Mouse (Mus musculus) spleen, postnatal 14 days (tissue): ENCODE data around the gene Ndufv3.

Source experiments
- DNase-seq, 2 experiments: peaks; one replicate each; pipeline ENCODE4 v3.0.0; 2021 to 2022; ENCODE audit warnings: low spot score in 2 of 2

The Ndufv3 gene

DNA sequence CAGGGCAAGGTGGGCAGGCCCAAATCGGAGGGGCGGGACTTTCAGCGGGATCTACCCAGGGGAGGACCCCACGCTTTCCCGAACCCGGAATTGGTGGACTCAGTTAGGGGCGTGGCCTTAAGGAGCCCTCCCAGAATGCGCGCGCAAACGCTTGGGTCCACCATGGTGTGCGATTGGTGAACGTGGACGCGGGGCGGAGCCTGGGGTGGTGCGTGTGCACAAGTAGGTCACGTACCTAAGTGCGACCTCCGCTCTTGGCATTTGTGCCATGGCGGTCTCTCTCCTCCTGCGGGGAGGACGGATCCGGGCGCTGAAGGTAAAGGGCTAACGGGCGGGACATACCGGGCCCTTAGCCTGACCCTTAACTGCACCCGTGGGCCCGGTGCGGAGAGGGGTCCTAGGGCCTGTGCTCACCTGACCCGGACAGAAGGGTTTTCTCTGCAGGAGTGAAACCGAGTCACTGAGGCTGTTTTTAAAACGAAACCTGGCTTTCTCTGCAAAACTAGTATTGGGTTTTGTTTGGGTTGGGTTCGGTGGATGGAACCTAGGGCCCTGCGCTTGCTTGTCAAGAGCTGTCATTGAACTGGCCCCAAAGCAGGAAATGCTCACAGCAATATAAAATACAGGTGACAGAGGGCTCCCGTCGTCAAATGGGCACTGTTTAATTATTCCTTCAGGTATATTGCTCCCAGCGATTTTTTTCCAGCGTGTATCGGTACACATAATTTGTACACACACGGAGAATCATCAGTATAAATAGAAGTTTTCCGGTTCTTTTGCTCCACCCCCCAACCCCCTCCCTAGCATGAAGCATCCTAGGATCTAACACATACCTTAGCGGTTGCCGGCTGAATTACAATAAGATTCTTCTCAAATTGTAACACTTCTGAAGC, at the start of gene Ndufv3, which contains the start of gene Wdr4:
Ndufv3 (plus strand) TSS at position 170 of the 893 bp plus-strand sequence.
Wdr4 (minus strand) TSS at position 35 of the 893 bp plus-strand sequence.
- peak; percentile 97 to 98 for DNase-seq

DNA sequence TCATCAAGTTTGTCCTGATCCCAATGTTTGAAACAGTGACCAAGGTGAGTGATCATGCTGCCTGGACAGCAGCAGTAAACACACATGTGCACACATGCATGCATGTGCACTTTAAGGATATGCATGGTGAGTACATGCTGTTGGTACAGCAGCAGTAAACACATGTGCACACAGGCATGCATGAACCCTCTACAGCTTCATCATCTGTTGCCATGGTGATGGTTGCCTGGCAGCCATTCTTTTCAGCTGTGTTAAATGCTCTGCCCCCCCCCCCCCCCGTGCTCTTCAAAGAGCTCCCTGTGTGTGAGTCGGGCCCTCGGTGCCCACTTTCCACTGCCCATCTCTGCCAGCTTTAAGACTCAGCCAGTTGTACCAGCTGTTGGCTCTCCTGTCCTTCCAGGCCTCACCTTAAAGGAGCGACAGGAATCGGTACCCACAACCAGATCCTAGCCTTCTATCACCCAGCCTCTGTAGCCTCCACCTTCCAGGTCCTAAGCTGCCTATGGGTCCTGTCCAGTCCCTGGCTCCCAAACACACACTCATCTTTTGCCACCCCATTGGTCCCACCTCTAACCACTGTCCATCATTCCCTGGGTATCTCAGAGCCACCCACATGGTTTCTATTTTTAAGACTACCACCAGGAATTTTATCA, 49.0 kb upstream of the Ndufv3 start:
- no peak for DNase-seq

DNA sequence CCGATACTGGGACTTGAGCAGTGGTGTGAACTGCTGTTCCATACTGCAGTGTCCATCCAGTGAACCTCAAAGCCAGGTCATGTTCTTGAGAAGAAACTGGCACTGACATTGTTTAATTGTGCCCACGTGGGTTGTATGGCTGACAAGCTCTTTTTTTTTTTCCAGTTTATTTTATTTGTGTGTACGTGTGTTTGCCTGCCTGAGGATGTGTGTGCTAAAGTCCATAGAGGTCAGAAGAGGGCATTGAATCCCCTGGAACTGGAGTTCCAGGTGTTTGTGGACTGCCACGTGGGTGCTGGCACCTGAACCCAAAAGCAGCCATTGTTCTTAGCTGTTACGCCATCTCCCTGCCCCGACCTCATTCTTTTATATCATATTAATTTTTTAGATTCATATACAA, 45.5 kb upstream of the Ndufv3 start:
- no peak for DNase-seq

DNA sequence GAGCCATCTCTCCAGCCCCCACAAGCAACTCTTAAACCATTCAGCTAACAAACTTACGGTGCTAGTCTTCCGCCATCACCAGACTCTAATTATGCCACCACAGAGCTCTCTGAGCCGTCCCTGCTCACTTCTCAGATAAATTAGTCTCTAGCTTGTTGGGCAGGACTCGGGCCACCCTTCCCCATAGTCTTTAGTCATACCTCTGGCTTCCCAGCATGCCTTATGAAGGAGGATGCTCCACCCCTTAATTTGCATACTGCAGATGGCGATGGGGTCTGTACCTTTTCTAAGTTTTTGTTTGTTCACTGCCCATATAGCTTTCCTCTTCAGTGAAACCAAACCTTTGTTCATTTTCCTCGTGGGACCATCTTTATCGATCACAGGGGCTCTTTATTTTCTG, 41.3 kb upstream of the Ndufv3 start:
- no peak for DNase-seq

DNA sequence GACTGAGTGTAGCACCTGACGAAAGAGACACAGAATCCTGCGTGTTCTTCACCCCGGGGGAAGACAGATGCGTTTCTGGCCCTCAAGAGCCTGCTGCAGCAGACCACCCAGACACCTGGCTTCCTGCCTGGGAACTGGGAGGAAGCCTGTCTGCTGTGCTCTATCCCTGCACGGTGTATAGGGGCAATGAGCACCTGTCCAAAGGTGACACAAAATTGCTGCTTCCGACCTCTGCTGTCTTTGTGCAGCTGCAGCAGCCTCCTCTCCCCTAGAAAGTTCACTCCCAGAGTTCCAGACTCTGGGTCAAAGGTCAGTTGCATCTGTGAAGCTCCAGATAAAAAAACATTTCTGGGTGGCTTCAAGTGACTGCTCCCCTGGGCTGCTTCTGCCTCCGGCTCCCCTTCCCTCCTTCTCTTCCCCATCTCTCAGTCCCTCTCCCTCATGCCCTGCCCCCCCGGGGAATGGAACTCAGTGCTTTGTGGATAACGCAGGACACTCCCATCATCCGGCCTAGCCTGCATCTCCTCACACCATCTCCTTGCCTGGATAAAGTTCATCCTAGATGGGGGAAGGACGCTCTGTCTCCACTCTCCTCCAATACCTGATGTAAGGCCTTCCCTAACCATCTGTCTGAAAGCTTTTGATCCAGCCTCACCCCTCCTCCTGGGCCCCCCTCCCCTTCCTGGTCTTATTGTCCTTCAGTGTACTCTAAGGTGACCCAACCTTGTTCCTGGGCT, 40.6 kb upstream of the Ndufv3 start:
- no peak for DNase-seq

DNA sequence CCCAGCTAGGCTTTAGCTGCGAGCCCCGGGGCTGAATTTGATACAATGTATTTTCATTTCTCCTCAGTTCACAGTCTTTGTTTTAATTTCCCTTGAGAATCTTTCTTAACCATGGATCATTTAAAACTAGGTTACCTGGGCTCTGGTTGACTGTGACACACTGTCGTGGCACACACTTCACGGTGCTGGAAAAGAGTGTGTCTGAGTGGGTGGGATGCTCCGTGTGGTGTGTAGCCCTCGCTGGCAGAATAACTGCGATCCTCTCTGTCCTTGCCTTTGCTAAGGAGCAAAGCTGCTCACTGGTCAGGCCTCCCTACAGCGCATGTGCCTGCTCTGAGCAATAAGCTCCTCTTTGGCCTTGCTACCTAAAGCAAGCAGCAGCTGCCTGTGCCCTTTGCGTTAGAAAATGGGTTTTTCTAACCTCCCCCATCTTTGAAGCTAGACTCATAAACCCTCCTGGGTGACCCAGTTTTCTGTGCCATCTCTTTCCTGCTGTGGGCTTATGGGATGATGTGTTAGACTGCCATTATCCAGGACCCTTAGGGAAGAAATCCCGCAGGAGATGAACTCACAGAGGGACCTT, 33.2 kb upstream of the Ndufv3 start:
- no peak for DNase-seq

DNA sequence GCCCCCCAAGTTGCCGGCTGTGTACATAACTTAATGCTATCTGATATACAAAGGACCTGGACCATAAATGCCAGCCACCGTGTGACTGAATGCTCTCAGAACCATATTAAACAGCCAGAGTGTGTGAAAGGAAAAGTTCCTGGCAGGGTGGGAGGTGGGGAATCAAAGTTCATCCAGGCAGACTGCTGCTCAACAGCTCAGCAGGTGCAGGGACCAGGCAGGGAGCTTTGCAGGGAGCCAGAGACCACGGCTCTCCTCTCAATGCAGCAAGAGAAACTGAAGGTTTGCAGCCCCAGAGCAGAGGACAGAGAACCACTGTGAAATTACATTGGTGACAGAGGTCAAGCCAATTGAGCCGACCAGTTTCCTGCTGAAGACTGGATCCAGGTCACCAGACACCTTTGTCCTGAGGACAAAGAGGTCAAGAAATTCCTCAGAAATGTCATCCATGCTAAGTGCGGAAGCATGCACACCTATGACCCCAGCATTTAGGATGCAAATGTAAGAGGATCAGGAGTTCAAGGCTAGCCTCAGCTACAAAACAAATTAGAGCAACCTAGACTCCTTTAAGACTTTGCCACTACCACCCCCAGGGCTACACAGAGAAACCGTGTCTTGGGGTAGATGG, 32.4 kb upstream of the Ndufv3 start:
- no peak for DNase-seq

DNA sequence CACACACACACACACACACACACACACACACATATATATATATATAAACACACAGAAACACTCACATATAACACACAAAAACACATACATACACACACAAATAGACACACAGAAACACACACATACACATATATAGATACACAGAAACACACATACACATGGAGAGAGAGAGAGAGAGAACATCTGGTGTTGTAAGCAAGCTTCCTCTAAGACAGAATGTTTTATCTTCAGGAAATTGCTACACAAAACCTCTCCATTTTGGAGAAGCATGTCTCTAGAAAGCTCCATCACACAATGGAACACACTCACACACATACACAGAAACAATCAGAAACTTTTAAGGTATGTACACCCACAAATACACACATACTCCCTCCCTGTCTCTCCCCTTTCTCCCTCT, 28.6 kb upstream of the Ndufv3 start:
- DNase-seq: no peak

DNA sequence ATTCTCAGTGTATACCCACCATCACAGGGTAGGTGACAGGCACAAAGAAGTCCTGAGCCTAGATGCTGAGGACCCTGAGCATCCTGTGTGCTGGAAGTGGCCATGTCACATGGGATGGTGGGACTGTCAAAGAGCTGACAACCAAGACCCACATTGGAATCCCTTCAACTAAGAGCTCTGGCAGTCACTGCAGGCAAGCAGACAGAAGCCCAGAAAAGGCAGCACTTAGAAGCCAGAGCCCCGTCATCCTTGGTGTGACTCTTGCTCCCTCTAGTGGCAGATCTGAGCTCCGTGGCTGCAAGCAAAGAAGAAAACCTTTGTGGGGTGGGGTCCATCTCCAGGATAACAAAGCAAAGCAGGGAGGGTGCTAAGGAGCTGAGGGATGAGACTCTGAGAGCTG, 27.5 kb upstream of the Ndufv3 start:
- peak; percentile 13 to 53 for DNase-seq

DNA sequence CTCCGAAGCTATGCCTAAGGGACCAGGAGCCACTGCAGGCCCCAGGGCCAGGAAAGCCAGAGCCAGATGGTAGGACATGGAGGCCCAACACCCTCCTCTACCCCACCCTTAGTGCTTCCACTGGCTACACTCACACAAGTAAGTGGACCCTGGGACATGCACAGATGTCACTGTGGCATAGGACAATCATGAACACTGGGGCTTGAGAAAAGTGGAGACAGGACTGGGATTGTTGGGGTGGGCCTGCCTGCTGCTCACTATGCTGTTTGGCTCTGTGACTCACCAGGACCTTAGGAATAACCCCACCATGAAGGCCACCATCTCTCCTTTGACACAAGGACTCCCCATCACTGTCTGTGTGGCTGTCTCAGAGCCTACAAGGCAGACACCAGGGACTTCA, 24.9 kb upstream of the Ndufv3 start:
- no peak for DNase-seq

DNA sequence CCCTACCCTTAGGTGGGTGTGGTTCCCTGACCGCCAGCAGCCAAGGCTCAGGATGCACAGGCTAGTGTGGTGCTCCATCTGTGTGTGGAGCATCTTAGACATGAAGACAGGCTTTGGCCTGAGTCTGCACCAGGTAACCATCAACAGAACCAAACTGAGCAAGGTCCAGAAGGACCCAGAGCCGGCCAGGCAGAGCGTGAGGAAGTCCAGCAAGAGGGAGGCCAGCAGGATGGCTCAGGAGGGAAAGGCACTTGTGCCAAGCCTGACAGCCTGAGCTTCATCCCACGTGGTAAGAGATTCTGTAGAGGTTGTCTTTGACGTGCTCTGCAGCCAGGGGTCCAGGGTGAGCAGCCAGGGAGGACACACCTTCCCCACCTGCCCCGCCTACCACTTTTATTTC, 22.2 kb upstream of the Ndufv3 start:
- DNase-seq: no peak

DNA sequence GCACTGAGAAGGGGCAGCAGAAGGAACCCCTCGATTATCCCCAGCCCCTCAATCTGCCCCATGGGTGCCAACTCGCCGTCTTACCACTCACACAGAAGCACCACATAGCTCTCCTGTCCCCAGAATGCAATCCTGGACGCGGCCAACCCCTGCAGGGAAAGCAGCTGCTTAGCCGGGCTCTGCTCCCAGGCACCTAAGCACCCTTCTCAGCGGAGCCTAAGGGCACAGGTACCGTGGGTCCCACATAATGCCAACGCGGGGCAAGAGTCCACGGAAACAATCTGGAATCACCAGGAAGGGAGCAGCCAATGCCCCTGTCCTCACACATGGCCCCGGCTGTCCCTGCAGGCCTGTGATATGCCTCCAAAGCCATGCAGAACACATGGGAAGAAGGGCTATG, 20.2 kb upstream of the Ndufv3 start:
- DNase-seq: no peak

DNA sequence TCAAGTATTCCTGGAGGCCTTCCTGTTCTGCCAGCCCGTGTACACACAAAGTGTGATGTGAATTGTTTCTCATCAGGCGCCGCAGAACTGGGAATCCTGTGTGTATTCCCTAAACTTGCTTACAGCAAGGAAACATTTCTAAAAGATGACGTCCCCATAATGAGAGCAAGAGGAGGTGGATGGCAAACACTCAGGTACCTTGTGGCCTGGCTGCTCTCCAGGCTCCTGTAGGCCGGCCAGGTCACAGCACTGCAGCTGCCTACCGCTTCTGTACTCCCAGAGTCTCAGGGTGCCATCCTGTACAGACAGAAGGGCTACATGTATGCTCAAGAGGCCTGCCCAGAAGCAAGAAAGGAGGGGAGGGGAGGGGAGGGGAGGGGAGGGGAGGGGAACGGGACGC, 19.5 kb upstream of the Ndufv3 start:
- no peak for DNase-seq

DNA sequence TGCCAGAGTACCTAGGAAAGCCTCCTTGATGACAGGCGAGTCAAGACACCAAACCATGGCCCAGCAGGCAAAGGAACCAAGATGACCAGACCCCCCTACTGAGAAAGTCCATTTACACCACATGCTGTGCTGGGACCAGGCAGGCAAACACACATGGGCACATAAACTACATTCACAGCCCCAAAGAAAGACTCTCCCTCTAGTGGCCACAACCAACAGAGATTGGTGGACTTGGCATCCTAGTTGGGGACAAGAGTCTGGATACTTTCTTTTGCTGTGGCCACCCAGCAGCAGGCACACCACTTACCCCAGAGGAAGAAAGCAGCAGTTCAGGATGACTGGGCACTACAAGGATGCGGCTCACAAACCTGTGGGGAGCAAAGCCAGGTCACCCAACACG, 19.0 kb upstream of the Ndufv3 start:
- no peak for DNase-seq

DNA sequence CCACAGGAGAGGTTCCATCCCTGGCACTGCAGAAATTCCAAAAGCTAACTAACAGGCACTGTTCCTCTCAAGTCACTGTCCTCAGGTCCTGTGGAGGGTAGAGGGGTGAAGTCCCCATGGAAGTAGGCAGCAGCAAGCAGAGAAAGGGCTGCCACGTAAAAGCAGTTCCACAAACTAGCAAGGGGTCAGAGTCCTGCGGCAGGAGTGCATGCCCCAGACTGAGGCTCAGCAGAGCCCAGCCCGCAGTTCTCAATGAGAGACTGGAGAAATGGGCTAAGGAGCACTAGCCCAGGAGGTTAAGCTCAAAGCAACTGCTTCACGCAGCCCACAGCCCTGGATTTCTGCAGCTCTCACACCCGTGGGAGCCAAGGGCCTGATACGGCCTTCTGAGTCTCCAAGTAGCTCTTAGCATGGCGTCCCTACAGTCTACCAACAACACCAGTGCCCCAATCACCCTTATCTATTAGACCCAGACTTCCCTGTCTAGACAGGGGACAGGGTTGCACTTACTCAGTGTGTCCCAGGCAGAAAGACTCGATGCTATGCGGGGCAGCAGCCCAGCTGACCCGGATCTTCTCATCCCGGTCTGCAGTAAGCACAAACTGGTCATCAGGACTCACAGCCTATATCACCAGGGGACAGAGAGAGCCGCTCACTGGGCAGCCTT, 17.5 kb upstream of the Ndufv3 start:
- no peak for DNase-seq

DNA sequence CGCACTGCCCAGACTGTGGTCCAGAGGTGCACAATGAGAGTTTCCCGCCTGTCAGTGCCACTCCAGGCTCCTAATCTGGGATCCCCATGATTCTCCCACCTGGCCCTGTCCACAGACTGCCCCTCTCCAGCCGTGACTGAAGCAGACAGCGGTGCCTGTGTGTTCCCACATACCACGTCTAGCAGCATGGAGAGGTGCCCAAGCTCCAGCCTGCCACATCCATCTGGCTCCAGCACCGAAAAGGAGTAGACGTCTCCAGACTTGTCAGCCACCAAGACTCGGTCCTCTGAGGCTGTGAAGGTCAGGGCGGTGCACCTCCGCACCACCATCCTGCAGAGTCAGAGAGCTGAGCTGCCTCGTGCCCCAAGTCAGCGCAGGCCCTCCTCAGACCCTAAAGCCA, 16.6 kb upstream of the Ndufv3 start:
- DNase-seq: no peak

DNA sequence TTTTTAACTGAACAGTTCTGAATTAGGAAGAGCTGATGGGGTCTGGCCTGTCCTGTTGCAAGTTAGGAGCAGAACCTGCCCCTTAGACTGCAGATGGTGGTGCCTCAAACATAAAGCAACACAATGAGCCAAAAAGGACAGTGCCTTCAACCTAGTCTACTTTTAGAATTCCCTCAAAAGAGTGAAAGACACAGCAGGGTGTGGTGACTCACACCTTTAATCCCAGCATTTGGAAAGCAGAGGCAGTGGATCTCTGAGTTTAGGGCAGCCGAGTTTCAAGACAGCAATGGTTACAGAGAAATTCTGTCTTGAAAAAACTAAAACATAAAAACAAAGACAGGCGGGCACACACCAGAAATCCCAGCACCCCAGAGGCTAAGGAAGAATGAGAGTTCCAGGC, 16.0 kb upstream of the Ndufv3 start:
- DNase-seq: no peak

DNA sequence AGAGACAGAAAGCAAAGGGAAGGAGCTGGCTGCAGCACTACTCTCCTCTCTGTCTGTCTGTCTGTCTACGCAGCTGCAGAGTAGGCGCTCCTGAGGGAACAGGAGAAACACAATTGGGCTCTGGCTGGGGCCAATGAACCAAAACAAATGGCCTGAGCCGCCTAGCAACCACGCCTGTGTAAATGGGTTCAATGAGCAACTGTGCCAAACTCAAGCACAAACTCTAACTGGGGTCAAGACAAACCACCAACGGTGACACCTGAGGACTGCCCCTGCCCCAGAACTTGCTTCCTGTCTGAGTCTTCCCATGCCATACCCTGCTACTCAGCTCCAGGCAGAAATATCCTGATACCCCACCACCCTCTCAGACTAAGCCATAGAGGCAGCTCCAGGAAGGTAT, 14.9 kb upstream of the Ndufv3 start:
- no peak for DNase-seq

DNA sequence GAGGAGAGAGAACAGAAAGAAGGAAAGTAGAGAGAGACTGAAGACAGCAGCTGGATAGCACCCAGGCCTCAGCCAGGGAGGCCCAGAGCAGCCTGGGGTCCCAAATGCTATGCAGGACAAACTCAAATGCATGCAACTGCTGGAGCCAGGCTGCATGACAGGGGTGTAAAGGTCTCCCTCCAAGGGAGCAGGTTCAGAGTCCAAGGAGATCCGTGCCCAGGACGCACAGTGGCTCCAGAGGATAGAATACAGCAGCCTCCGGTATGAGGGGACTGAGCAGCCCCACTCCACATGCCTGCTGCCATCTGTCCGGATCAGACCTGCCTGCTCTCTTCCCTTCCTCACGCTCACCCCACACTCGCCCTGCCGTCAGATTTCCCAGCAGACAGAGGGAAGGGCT, 13.6 kb upstream of the Ndufv3 start:
- no peak for DNase-seq

DNA sequence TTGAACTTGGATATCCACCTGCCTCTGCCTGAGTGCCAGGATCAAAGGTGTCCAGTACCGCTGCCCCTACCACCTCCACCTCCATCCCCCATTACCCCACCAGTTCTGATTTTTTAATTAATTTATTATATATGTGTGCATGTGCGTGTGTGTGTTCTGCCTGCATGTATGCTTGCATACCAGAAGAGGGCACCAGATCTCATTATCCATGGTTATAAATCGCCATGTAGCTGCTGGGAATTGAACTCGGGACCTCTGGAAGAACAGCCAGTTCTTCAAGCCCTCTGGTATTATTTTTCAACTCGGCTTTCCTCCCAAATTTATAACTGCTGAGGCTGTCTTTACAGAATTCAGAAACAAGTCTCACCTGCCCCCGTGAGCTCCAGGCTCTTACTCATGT, 9.0 kb upstream of the Ndufv3 start:
- no peak for DNase-seq

DNA sequence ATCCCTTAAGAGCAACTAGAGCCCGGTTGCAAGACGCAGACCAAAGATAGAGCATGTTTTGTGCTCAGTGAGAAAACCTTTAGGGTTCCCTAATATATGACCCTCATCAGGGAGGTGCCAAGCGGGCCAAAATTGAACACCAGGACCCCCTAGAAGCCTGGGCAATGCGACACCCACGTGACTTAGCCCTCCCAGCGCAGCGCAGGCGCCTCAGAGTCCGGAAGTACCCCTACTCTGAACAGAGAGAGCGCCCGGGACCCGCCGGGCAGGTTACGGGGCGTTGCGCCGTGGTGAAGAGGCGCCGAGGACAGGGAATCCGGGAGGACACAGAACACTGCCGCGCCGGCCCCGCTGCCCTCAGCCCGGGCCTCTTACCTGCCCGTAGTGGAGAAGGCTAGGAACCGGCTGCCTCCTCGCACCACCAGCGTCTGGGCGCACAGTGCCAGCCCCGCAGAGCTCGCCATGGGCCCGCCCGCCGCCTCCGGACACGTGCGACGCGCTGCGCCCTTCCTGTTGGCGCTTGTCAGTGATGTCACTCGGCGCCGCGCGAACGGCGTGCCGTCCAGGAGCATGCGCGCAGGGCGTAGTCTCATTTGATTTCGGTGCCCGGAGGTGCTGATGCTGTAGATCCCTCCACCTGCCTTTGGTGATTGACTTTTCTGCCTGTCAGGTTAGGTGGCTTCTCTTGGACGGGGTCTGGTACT, 8.0 kb upstream of the Ndufv3 start:
- peak; percentile 59 to 79 for DNase-seq
